Mouse (Mus musculus) mesoderm, embryonic 11.5 days (tissue): ENCODE data around the gene Mob2.

Source experiments
- DNase-seq: peaks from one replicate; pipeline ENCODE4 v3.0.0-alpha.2; 2012; ENCODE audit warnings: low read depth, low spot score

The Mob2 gene

GRCm38 (mm10) chr7:142060931-142061565 is at the start of gene Mob2:
Mob2 (minus strand) TSS chr7:142061065.
- peak; percentile 89 for DNase-seq

DNA sequence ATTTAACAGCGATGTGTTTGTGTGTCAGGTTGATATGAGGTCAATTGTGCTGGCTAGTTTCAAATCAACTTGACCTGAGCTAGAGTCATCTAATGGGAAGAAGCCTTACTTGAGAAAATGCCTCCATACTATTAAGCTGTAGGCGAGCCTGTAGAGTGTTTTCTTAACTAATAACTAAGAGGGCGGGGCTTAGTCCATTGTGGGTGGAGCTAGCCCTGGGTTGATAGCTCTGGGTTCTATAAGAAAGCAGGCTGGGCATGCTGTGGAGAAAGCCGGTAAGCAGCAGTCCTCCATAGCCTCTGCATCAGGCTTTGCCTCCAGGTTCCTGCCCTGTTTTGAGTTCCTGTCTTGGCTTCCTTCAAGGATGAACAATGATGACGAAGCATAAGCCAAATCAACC is 43.9 kb upstream of the Mob2 start:
- DNase-seq, result no peak

DNA sequence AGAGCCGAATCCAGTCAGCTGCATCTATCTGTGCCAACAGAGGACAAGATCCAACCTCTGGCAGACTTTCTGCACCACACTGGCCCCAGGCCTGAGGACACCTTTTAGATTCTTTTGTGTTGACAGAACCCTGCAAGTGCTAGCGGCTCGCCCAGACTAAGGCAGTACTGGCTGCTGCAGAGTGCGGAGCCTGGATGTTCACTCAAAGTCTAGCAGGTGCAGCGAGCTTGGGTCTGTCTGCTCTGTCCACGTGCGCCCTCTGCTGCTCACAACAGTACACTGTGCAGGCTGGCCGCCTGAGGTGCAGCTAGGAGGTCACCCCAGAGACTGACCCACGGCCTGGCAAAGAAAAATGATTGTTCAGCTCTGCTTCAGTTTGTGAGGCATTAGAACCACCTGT is 36.9 kb upstream of the Mob2 start:
- peak; percentile 86 for DNase-seq

- DNase-seq, result no peak
Observed at GRCm38 (mm10) chr7:142096701-142097100, 35.8 kb upstream of the Mob2 start.

DNA sequence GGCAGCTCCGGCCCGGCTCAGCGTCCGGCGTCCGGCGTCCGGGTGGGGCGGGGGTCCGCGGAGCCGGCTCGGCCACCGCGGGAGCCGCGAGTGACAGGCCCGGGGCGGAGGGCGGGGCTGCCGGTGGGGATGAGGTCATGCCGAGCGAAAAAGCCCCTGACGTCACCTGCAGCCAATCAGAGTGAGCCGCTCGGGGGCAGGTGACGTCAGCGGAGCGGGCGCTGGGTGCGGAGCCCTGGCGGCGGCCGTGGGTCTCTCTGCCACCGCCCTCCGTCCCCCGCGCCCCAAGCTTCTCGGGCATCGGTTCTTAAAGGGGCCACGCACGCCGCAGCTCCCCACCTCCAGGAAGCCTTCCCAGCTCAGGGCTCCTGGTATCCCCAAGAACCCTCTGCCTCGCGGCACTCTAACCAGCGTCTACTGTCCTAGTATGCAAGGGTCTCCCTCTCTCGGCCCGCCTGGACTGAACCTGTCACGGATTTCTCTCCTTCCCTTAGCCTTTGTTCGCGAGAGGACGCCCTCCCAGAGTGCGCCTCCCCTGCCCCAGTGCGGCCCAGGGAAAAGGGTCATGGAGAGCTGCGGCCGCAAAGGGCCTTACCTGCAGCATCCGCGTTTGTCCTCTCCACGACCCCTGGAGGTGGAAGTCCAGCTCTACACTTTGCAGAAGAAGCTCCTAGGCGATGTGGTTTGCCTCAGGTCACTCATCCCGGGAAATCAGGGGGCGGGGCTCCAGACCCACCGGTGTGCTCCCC is 34.5 kb upstream of the Mob2 start, which contains the start of gene Dusp8:
Gene Dusp8, minus strand, starts transcription at position 661 of the 749 bp plus-strand sequence.
- DNase-seq, result peak; percentile 95

DNA sequence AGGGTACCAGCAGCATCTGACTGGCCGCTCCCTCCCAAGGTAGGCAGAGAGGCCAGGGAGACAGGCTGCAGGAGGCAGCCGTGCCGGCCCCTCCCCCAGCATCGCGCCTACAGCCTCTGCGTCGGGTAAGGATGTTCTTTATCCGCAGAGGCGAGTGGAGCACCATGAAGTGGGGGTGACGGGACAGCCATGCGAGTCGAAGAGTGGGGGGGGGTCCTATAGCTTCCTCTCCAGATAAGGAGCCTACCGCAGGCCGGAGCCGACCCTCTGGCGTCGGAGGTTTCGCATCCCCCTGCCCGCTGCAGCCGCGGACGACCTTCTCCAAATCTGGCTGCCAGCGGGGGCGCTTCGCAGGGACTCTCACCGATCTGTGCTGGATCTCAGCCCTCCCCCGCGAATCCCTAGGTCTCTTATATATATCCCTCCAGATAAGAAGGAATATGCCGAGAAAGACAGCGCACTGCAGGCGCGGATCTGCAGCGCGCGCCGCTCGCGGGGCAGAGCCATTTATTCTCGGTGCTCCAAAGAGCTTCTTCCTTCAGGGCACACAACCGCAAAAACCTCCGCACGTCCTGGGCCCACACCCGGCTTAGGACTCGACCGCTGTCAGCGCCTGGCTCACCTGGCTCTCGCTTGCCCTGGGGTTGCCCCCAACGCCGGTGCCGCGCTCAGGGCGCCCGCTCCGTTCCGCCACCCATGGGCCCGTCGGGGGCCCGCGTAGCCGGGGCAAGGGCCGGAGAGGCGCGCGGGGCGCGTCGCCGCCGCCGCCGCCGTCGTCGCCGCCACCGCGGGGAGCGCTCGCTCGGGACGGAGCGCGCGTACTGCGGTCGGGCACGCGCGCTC is 33.7 kb upstream of the Mob2 start:
- DNase-seq, result no peak

GRCm38 (mm10) chr7:142093696-142094240 is 32.9 kb upstream of the Mob2 start:
- no peak for DNase-seq

GRCm38 (mm10) chr7:142092991-142093390 is 32.1 kb upstream of the Mob2 start:
- DNase-seq, result no peak

- no peak for DNase-seq
Observed at GRCm38 (mm10) chr7:142091848-142092247, 31.0 kb upstream of the Mob2 start.

- DNase-seq, result no peak
Observed at GRCm38 (mm10) chr7:142089648-142090447, 29.0 kb upstream of the Mob2 start.

GRCm38 (mm10) chr7:142088886-142089285 is 28.0 kb upstream of the Mob2 start:
- peak; percentile 87 for DNase-seq

- DNase-seq, result no peak
Observed at GRCm38 (mm10) chr7:142087069-142087652, 26.3 kb upstream of the Mob2 start.

- no peak for DNase-seq
Observed at GRCm38 (mm10) chr7:142086159-142086905, 25.5 kb upstream of the Mob2 start.

DNA sequence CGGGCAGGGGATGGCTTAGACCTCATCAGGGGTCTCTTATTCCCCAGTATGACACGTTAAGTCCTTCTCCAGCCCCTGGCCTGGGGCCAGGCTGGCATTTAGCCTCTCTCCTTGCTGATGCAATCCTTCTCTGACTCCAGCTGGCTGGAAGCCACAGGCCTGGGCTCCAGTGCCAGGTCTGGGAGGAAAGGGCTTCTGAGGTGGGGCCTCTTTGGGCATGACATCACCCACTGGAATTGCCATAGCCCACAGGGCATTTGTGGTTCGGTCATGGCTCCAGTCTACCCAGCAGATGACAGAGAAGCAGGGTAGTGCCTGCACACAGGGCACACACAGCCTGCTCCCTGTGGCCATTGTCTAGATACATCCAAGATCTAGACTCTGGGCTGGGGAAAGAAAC is 24.0 kb upstream of the Mob2 start:
- no peak for DNase-seq

GRCm38 (mm10) chr7:142084395-142084794 is 23.5 kb upstream of the Mob2 start:
- DNase-seq, result no peak

DNA sequence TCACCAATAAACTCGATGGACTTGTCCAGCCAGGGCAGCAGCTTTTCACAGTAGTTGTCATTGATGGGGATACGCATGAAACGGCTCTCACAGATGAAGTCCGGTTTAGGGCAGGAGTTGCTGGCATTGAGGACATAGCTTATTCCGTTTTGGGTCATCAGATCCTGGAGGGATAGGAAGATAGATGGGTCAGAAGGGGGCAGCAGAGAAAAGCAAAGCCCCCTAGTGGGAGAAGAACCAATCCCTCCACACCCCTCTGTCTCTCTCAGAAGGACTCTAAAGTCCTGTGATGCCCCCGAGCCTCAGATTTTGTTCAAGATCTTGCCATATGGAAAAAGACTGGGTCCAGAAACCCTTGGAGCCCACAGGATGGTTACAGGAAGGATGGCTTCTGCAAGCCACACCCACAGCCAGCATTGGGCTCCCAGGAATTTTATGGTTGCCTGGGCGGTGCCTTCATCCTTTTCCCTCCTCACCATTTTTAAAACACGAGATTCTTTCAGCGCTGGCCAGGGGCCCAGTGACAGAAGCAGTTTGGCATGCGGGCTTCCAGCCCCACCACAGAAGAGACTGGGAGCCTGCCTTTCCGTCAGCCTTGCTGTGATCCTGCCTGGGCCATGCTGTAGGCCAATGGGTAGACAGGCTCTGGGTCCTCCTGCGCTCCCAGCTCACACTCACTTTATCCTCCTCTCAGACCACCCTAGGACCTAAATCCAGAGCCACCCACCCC is 22.9 kb upstream of the Mob2 start:
- DNase-seq, result no peak

DNA sequence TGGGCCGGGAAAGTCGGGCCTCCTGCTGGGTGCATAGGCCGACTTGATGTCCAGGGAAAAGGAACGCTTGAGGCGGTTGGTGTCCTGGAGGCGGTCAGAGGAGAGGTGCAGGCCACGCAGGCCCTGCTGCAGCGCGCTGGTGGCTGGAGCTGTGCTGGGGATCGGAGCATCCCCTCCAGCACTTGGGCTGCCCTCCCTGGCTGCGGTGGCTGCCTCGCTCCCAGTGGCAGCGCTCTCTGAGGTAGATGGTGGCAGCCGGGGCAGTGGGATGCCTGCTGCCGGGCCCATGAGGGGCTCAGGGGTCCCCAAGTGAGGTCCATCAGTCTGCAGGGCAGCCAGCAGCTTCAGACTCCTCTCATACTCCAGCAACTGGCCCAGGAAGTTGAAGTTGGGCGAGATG is 21.7 kb upstream of the Mob2 start:
- DNase-seq, result no peak

DNA sequence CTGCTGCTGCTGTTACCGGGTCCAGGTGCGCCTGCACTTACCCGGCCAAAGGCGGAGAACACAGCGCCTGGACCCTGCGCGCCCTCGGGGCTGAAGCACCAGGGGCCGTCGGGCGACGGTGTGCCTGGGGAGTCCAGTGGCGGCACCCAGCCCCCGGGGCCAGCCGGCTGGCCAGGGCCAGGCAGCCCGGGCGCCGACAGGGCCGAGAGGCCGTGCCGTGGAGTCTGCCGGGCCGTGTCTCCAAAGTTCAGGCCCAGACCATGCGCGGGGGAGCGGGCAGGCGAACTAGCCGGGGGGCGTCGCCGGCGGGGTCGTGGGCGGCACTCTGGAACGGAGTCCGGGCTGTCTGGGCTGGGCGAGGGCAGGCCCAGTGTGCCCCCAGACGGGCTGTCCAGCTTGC is 21.3 kb upstream of the Mob2 start:
- no peak for DNase-seq

GRCm38 (mm10) chr7:142081736-142082135 is 20.9 kb upstream of the Mob2 start:
- no peak for DNase-seq
